Mouse (Mus musculus) liver, embryonic 16.5 days (tissue): ENCODE results near the gene Ctbp2. TPM values are rescaled to one million over a fixed set of nuclear protein-coding genes. Genes with fewer than 3 reads are reported as not detected.
A peak's percentile ranks its signal among the peaks of the same experiment; 100 is the strongest.

Experiments
- ATAC-seq: fragments of 200-750 bp; cut with Nextera tagmentation; 2 replicates; pipeline ENCODE4 v1.8.0; 2017; ENCODE audit warnings: low read depth, mild to moderate bottlenecking, moderate number of reproducible peaks, moderate library complexity
- H3K27ac ChIP-seq: fragments of 300-500 bp; sonication (generic); 2 replicates; pipeline ENCODE4 v1.5.1; 2014; ENCODE audit warnings: mild to moderate bottlenecking, low read length
- H3K27me3 ChIP-seq: fragments of 300-500 bp; sonication (generic); 2 replicates; pipeline ENCODE4 v1.6.1; 2014; ENCODE audit warnings: low read depth, low read length, mixed read lengths; ENCODE audit not compliant: control insufficient read depth, insufficient read depth
- H3K36me3 ChIP-seq: fragments of 300-500 bp; sonication (generic); 2 replicates; pipeline ENCODE4 v1.6.1; 2014; ENCODE audit warnings: mild to moderate bottlenecking; ENCODE audit not compliant: control insufficient read depth, insufficient read depth
- H3K4me1 ChIP-seq: fragments of 300-500 bp; sonication (generic); 2 replicates; pipeline ENCODE4 v1.6.1; 2014; ENCODE audit warnings: low read depth, low read length, mixed read lengths; ENCODE audit not compliant: control insufficient read depth
- H3K4me2 ChIP-seq: fragments of 300-500 bp; sonication (generic); 2 replicates; pipeline ENCODE4 v1.6.1; 2014; ENCODE audit warnings: low read depth, low read length, mixed read lengths
- H3K4me3 ChIP-seq: fragments of 300-500 bp; sonication (generic); 2 replicates; pipeline ENCODE4 v1.5.1; 2014; ENCODE audit warnings: low read depth, mild to moderate bottlenecking, low read length
- H3K9ac ChIP-seq: fragments of 300-500 bp; sonication (generic); 2 replicates; pipeline ENCODE4 v1.6.1; 2014; ENCODE audit warnings: low read depth, low read length
- H3K9me3 ChIP-seq: fragments of 300-500 bp; sonication (generic); replicated peaks from 2 replicates; pipeline ENCODE4 v1.6.1; 2016; ENCODE audit warnings: low read length; ENCODE audit not compliant: control insufficient read depth
- WGBS: fragments of 180-500 bp; shearing (Covaris S2); extraction: QIAGEN DNeasy Blood & Tissue Kit; methylation state at CpG from one replicate; pipeline ENCODE4 v1.1.7; 2014; ENCODE audit not compliant: insufficient replicate concordance; 5-methylcytosine and 5-hydroxymethylcytosine counted together
- polyA plus RNA-seq: library from polyadenylated mRNA; unstranded; fragments of >200 nt; fragmentation: Nextera tagmentation; extraction: Ambion mirVana; gene quantifications from 2 replicates; pipeline ENCODE4 v1.2.1, GENCODE M21; 2015

Ctbp2 gene
- polyA plus RNA-seq, 1 experiment from 2014 or later: 6.8 TPM

GRCm38 (mm10) chr7:133094711-133095495 lies 29.3 kb downstream of the Ctbp2 start:
- Histone ChIP-seq H3K9me3 (no peaks in the 10 kb centered on the region), H3K4me2 (no peak overlapping the region), H3K36me3 (no peaks in the 10 kb centered on the region), H3K4me3 (no peak overlapping the region), H3K27me3 (no peaks in the 10 kb centered on the region), H3K9ac (no peak overlapping the region), H3K27ac (no peak overlapping the region), H3K4me1 (no peaks in the 10 kb centered on the region)
- no peak for ATAC-seq
- 61% methylated on average over 9 of the region's 9 CpGs for WGBS

- Histone ChIP-seq H3K9me3 (no peaks in the 10 kb centered on the region), H3K36me3 (no peaks in the 10 kb centered on the region), H3K4me1 (no peaks in the 10 kb centered on the region), H3K9ac (no peak overlapping the region), H3K4me2 (no peak overlapping the region), H3K4me3 (no peak overlapping the region), H3K27ac (no peak overlapping the region), H3K27me3 (no peaks in the 10 kb centered on the region)
- 73% methylated on average over 3 of the region's 3 CpGs for WGBS
- no peak for ATAC-seq
Measured at GRCm38 (mm10) chr7:133094161-133094560, 30.0 kb downstream of the Ctbp2 start.

- Histone ChIP-seq H3K4me1 (no peaks in the 10 kb centered on the region), H3K4me2 (no peak overlapping the region), H3K27me3 (no peaks in the 10 kb centered on the region), H3K9ac (no peak overlapping the region), H3K36me3 (no peaks in the 10 kb centered on the region), H3K9me3 (no peaks in the 10 kb centered on the region), H3K27ac (no peak overlapping the region), H3K4me3 (no peak overlapping the region)
- no peak for ATAC-seq
- 86% methylated on average over 5 of the region's 5 CpGs for WGBS
Measured at GRCm38 (mm10) chr7:133093731-133094130, 30.4 kb downstream of the Ctbp2 start.

- Histone ChIP-seq H3K9ac (no peak overlapping the region), H3K4me1 (no peaks in the 10 kb centered on the region), H3K27ac (no peak overlapping the region), H3K4me3 (no peak overlapping the region), H3K4me2 (no peak overlapping the region), H3K27me3 (no peaks in the 10 kb centered on the region), H3K36me3 (no peaks in the 10 kb centered on the region), H3K9me3 (no peaks in the 10 kb centered on the region)
- WGBS: 61% methylated on average over 4 of the region's 4 CpGs
- no peak for ATAC-seq
Measured at GRCm38 (mm10) chr7:133090641-133091040, 33.5 kb downstream of the Ctbp2 start.

GRCm38 (mm10) chr7:133089621-133090260 lies 34.4 kb downstream of the Ctbp2 start:
- no peaks in the 10 kb centered on the region for H3K36me3 ChIP-seq
- H3K4me1 ChIP-seq: no peaks in the 10 kb centered on the region
- no peaks in the 10 kb centered on the region for H3K27me3 ChIP-seq
- H3K4me3 ChIP-seq: no peak overlapping the region
- ATAC-seq: no peak
- 74% methylated on average over 11 of the region's 11 CpGs for WGBS
- H3K27ac ChIP-seq: no peak overlapping the region
- no peaks in the 10 kb centered on the region for H3K9me3 ChIP-seq
- no peak overlapping the region for H3K4me2 ChIP-seq
- H3K9ac ChIP-seq: no peak overlapping the region

- Histone ChIP-seq H3K27me3 (no peaks in the 10 kb centered on the region), H3K4me3 (no peak overlapping the region), H3K27ac (peak overlapping the region; percentile 46), H3K4me2 (no peak overlapping the region), H3K4me1 (no peaks in the 10 kb centered on the region), H3K9ac (no peak overlapping the region), H3K36me3 (no peaks in the 10 kb centered on the region), H3K9me3 (no peaks in the 10 kb centered on the region)
- WGBS: 66% methylated on average over 11 of the region's 11 CpGs
- no peak for ATAC-seq
Measured at GRCm38 (mm10) chr7:133088830-133089261, 35.3 kb downstream of the Ctbp2 start.

- Histone ChIP-seq H3K36me3 (no peaks in the 10 kb centered on the region), H3K4me1 (no peaks in the 10 kb centered on the region), H3K9me3 (no peaks in the 10 kb centered on the region), H3K4me3 (no peak overlapping the region), H3K9ac (no peak overlapping the region), H3K27me3 (no peaks in the 10 kb centered on the region), H3K27ac (no peak overlapping the region), H3K4me2 (no peak overlapping the region)
- WGBS: 72% methylated on average over 4 of the region's 4 CpGs
- no peak for ATAC-seq
Measured at GRCm38 (mm10) chr7:133088411-133088810, 35.7 kb downstream of the Ctbp2 start.

- Histone ChIP-seq H3K4me2 (no peak overlapping the region), H3K36me3 (no peaks in the 10 kb centered on the region), H3K9me3 (no peaks in the 10 kb centered on the region), H3K4me3 (no peak overlapping the region), H3K27ac (no peak overlapping the region), H3K9ac (no peak overlapping the region), H3K4me1 (no peaks in the 10 kb centered on the region), H3K27me3 (no peaks in the 10 kb centered on the region)
- no peak for ATAC-seq
- WGBS: 59% methylated on average over 3 of the region's 3 CpGs
Measured at GRCm38 (mm10) chr7:133085408-133085807, 38.7 kb downstream of the Ctbp2 start.

GRCm38 (mm10) chr7:133083936-133084614 lies 40.1 kb downstream of the Ctbp2 start:
- Histone ChIP-seq H3K4me1 (no peaks in the 10 kb centered on the region), H3K36me3 (no peaks in the 10 kb centered on the region), H3K9me3 (no peaks in the 10 kb centered on the region), H3K27me3 (no peaks in the 10 kb centered on the region), H3K27ac (no peak overlapping the region), H3K4me3 (no peak overlapping the region), H3K4me2 (no peak overlapping the region), H3K9ac (no peak overlapping the region)
- no peak for ATAC-seq
- WGBS: 73% methylated on average over 13 of the region's 13 CpGs
